Mouse (Mus musculus) heart, postnatal 0 days (tissue): Measurements from ENCODE around the gene Helz2.

Experiments used
- CTCF ChIP-seq: IDR thresholded peaks from 2 replicates; pipeline ENCODE4 v1.5.1; 2016; ENCODE audit warnings: antibody characterized with exemption, control low read depth, low read depth
- EP300 ChIP-seq: IDR thresholded peaks from 2 replicates; pipeline ENCODE4 v1.6.1; 2016; ENCODE audit warnings: antibody characterized with exemption, low read depth

- no peak for TF ChIP-seq EP300
- TF ChIP-seq CTCF: peak; percentile 16; the same call in 1 of the 2 replicates
Measured at GRCm38 (mm10) chr2:181219538-181220216, 22.1 kb downstream of the Helz2 start, which contains the start of gene Fndc11.
